Mouse (Mus musculus) adrenal gland, postnatal 14 days (tissue): ENCODE measurements around the gene Caln1. TPM values are rescaled to one million over a fixed set of nuclear protein-coding genes. Genes with fewer than 3 reads are reported as not detected.
"Not testable (repeated sequence)": the region's sequence is repeated elsewhere in the genome, so short reads cannot be mapped to it uniquely, and the experiment has no call there.

Experiments used
- DNase-seq: peaks from one replicate; pipeline ENCODE4 v3.0.0; 2021; ENCODE audit warnings: mixed read lengths
- total RNA-seq: library from RNA; stranded (reverse); gene quantifications from 2 replicates; pipeline ENCODE4 v1.2.3, GENCODE M21; 2021

Caln1 gene
- total RNA-seq, 1 experiment from 2014 or later: 35.2 TPM

GRCm38 (mm10) chr5:130547496-130547895 lies 178.2 kb downstream of the Caln1 start:
- DNase-seq: no peak

GRCm38 (mm10) chr5:130553916-130554315 lies 184.7 kb downstream of the Caln1 start:
- peak; percentile 59 for DNase-seq

GRCm38 (mm10) chr5:130563146-130563545 lies 193.9 kb downstream of the Caln1 start:
- DNase-seq: peak; percentile 73

GRCm38 (mm10) chr5:130566002-130566401 lies 196.7 kb downstream of the Caln1 start:
- DNase-seq: no peak

- no peak for DNase-seq
Measured at GRCm38 (mm10) chr5:130577581-130577980, 208.3 kb downstream of the Caln1 start.

- DNase-seq: no peak
Measured at GRCm38 (mm10) chr5:130584042-130584441, 214.8 kb downstream of the Caln1 start.

GRCm38 (mm10) chr5:130586257-130586656 lies 217.0 kb downstream of the Caln1 start:
- DNase-seq: peak; percentile 44

GRCm38 (mm10) chr5:130596541-130596940 lies 227.3 kb downstream of the Caln1 start:
- no peak for DNase-seq

- no peak for DNase-seq
Measured at GRCm38 (mm10) chr5:130613657-130614056, 244.4 kb downstream of the Caln1 start.

GRCm38 (mm10) chr5:130614209-130614608 lies 245.0 kb downstream of the Caln1 start:
- DNase-seq: no peak

- no peak for DNase-seq
Measured at GRCm38 (mm10) chr5:130620060-130620459, 250.8 kb downstream of the Caln1 start.

GRCm38 (mm10) chr5:130623206-130623605 lies 254.0 kb downstream of the Caln1 start:
- DNase-seq: peak; percentile 88

- DNase-seq: no peak
Measured at GRCm38 (mm10) chr5:130627800-130628199, 258.5 kb downstream of the Caln1 start.

GRCm38 (mm10) chr5:130635397-130635796 lies 266.1 kb downstream of the Caln1 start:
- no peak for DNase-seq

GRCm38 (mm10) chr5:130641881-130642280 lies 272.6 kb downstream of the Caln1 start:
- DNase-seq: no peak

GRCm38 (mm10) chr5:130646126-130646525 lies 276.9 kb downstream of the Caln1 start:
- DNase-seq: not testable (repeated sequence)

GRCm38 (mm10) chr5:130658141-130658540 lies 288.9 kb downstream of the Caln1 start:
- DNase-seq: no peak

- no peak for DNase-seq
Measured at GRCm38 (mm10) chr5:130666091-130666490, 296.8 kb downstream of the Caln1 start.

- no peak for DNase-seq
Measured at GRCm38 (mm10) chr5:130672588-130672987, 303.3 kb downstream of the Caln1 start.

GRCm38 (mm10) chr5:130673092-130673491 lies 303.8 kb downstream of the Caln1 start:
- DNase-seq: no peak

- no peak for DNase-seq
Measured at GRCm38 (mm10) chr5:130677895-130678294, 308.6 kb downstream of the Caln1 start.

- peak; percentile 49 for DNase-seq
Measured at GRCm38 (mm10) chr5:130685911-130686658, 316.8 kb downstream of the Caln1 start.

GRCm38 (mm10) chr5:130688385-130689138 lies 319.3 kb downstream of the Caln1 start:
- DNase-seq: no peak

- no peak for DNase-seq
Measured at GRCm38 (mm10) chr5:130691349-130691748, 322.1 kb downstream of the Caln1 start.
